Mouse (Mus musculus): ENCODE results near the gene Sik2. TPM values are rescaled to one million over a fixed set of nuclear protein-coding genes. Genes with fewer than 3 reads are reported as not detected.

The Sik2 gene
- total and polyA plus RNA-seq, 2 experiments from 2014 or later, result 20.5 to 36.7 TPM

DNA sequence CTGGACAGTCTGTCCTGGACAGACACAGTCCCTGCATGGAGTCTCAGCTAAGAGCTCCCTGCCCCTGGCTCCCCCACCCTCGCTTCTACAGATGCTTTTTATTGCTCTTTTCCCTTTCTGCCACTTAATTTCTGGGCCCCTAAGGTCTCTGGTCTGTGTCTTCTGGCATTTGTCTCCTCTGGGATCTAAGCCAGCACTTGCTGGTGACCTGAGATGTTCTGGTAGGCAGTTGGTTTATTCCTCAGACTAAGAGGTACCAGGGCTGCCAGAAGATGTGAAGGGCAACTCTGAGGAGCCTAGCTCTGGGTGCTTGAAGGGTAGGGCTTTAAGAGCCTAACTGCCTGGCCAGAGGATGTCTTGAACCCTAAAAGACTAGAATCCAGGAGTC, 123.3 kb downstream of the Sik2 start:
- Histone ChIP-seq H3K4me3 (ENCODE audit: low read depth, low read length) (no peak overlapping the region), H3K9ac (no peak overlapping the region), H3K4me1 (ENCODE audit: insufficient read depth) (no peaks in the 10 kb centered on the region), H3K9me3 (ENCODE audit: low read length) (no peaks in the 10 kb centered on the region), H3K4me2 (ENCODE audit: low read depth) (no peak overlapping the region), H3K27me3 (ENCODE audit: insufficient read depth, low read length) (no peaks in the 10 kb centered on the region), H3K36me3 (ENCODE audit: insufficient read depth) (peaks cover 8% of the 10 kb centered on the region; the same call in 1 of the 2 replicates), H3K27ac (ENCODE audit: low read depth, low read length) (0 out of 2 replicates have a peak overlapping the region, but pooled peaks have one; percentile 36)
- ATAC-seq (no peak), DNase-seq (no peak)
- 67% methylated on average over 1 of the region's 1 CpGs for WGBS
- TF ChIP-seq CTCF (IDR thresholded peaks at IDR 0.05; ENCODE audit: low read depth), result no peak

DNA sequence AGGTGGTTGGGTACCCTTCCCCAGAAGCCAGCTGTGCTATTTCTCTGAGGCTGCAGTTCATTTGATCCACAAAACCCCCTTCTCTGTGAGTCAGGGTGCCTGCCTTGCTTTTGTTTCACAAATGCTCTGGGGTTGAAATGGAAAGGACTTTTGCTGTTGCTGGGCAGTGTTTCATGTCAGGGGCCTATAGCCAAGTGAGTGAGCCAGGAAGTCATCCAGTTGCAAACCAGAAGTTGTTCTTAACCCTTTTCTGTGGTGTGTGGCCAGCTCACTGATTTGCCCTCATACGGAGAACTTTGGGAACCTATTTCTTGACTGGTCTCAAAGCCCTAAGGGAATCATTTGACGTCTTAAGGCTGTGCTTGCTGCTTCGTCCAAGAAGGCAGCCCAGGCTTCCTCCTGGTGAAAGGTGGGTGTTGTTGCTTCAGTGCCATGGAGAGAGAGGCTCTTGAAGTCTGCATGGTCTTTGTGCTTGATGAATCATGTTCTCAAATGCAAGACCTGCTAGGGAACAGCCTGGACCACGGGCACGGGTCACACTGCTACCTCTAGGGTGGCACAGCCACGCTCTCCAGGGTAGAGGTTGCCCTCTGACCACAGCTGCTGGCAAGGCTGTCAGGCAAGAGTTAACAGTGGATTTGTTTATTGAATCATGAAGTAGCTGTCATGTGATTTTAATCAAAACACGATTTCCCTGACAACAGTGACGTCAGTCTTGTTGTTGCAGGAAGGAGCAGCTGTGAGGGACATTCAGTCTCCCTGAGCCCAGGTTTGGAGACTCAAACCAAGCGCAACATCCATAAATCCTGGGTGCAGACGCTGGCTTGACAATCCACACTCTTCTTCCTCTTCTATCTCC, 123.9 kb downstream of the Sik2 start:
- ATAC-seq (peak; percentile 58; the same call in 1 of the 2 replicates), DNase-seq (peak; percentile 50)
- H3K4me3 ChIP-seq (ENCODE audit: low read depth, low read length), result no peak overlapping the region
- TF ChIP-seq CTCF (IDR thresholded peaks at IDR 0.05; ENCODE audit: low read depth), result no peak
- H3K4me2 ChIP-seq (ENCODE audit: low read depth), result no peak overlapping the region
- no peaks in the 10 kb centered on the region for H3K9me3 ChIP-seq (ENCODE audit: low read length)
- no peaks in the 10 kb centered on the region for H3K4me1 ChIP-seq (ENCODE audit: insufficient read depth)
- no peak overlapping the region for H3K9ac ChIP-seq
- peak overlapping the region; percentile 36; the same call in 1 of the 2 replicates for H3K27ac ChIP-seq (ENCODE audit: low read depth, low read length)
- H3K27me3 ChIP-seq (ENCODE audit: insufficient read depth, low read length), result no peaks in the 10 kb centered on the region
- 59% methylated on average over 10 of the region's 10 CpGs for WGBS
- peaks cover 10% of the 10 kb centered on the region for H3K36me3 ChIP-seq (ENCODE audit: insufficient read depth)

DNA sequence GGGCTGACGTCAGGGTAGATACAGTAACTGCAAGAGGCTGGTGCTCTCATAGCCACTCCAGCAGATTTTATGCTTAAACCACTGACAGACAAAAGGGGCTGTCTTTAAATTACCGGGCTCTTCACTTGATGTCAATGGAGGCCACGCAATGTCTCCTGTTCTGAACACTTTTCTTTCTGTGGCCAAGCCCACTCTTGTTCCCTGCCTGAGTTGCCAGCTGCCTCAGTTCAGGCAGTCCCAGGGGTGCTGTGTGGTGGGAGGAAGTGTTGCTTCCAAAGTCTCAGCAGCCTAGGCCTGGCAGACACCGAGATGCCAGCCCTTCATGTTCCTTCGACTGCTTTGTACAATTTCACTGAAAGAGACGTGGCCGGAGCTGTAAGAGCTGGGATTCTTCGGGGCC, 124.8 kb downstream of the Sik2 start:
- Histone ChIP-seq H3K4me2 (ENCODE audit: low read depth) (no peak overlapping the region), H3K36me3 (ENCODE audit: insufficient read depth) (peaks cover 18% of the 10 kb centered on the region), H3K9me3 (ENCODE audit: low read length) (no peaks in the 10 kb centered on the region), H3K27ac (ENCODE audit: low read depth, low read length) (no peak overlapping the region), H3K27me3 (ENCODE audit: insufficient read depth, low read length) (no peaks in the 10 kb centered on the region), H3K4me1 (ENCODE audit: insufficient read depth) (no peaks in the 10 kb centered on the region), H3K4me3 (ENCODE audit: low read depth, low read length) (no peak overlapping the region), H3K9ac (no peak overlapping the region)
- 73% methylated on average over 8 of the region's 8 CpGs for WGBS
- ATAC-seq (no peak), DNase-seq (no peak)
- TF ChIP-seq CTCF (IDR thresholded peaks at IDR 0.05; ENCODE audit: low read depth), result no peak

DNA sequence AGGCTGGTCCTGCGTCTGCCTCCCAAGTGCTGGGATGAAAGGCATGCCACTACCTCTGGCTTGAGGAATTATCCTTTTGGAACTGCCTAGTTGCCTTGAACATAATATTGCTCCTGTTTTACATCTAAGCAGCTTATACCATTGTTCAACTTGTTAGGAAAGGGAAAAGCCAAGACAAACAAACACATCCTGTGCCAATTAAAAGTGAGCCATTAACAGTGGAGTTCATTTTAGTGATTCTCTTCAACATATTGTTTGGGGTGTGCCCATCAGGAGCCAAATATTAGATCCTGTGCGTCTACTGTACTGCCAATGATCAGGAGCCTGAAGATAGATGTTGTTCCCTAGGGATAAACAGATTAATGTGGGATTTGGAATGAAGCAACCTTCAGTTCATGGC, 126.7 kb downstream of the Sik2 start:
- ATAC-seq, result no peak
- no peak for DNase-seq

DNA sequence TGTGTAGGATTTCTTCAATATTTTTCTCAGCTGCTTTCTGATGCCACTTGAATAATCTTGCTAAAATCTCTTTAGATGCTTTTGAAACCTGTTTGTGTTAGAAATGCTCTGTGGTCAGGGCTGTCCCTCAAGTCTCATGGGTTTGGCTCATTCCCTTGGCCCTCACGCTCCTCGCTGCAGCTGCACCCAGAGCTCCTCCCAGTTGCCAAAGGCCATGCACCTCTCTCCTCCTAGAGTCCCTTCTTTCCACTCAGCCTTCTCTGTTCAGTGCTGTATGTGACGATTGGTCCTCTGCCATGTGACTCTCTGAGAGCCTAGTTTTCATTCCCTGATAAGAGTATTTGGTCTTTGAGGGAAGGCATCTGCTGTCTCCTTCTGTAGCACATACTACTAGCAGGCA, 131.4 kb downstream of the Sik2 start:
- no peak for TF ChIP-seq CTCF (IDR thresholded peaks at IDR 0.05; ENCODE audit: low read depth)
- Histone ChIP-seq H3K4me2 (ENCODE audit: low read depth) (no peak overlapping the region), H3K4me1 (ENCODE audit: insufficient read depth) (no peaks in the 10 kb centered on the region), H3K4me3 (ENCODE audit: low read depth, low read length) (no peak overlapping the region), H3K27ac (ENCODE audit: low read depth, low read length) (no peak overlapping the region), H3K36me3 (ENCODE audit: insufficient read depth) (peaks cover 49% of the 10 kb centered on the region), H3K9me3 (ENCODE audit: low read length) (no peaks in the 10 kb centered on the region), H3K27me3 (ENCODE audit: insufficient read depth, low read length) (no peaks in the 10 kb centered on the region), H3K9ac (no peak overlapping the region)
- ATAC-seq (no peak), DNase-seq (no peak)
- WGBS, result 79% methylated on average over 3 of the region's 3 CpGs

More for the DNA sequence above, 126.7 kb downstream of the Sik2 start:
- H3K27me3 ChIP-seq (ENCODE audit: insufficient read depth, low read length), result no peaks in the 10 kb centered on the region
- no peak for TF ChIP-seq CTCF (IDR thresholded peaks at IDR 0.05; ENCODE audit: low read depth)
- no peak overlapping the region for H3K9ac ChIP-seq
- H3K4me3 ChIP-seq (ENCODE audit: low read depth, low read length), result no peak overlapping the region
- peaks cover 27% of the 10 kb centered on the region for H3K36me3 ChIP-seq (ENCODE audit: insufficient read depth)
- WGBS, result 84% methylated on average over 2 of the region's 2 CpGs
- H3K4me1 ChIP-seq (ENCODE audit: insufficient read depth), result no peaks in the 10 kb centered on the region
- no peak overlapping the region for H3K27ac ChIP-seq (ENCODE audit: low read depth, low read length)
- H3K4me2 ChIP-seq (ENCODE audit: low read depth), result no peak overlapping the region
- no peaks in the 10 kb centered on the region for H3K9me3 ChIP-seq (ENCODE audit: low read length)

DNA sequence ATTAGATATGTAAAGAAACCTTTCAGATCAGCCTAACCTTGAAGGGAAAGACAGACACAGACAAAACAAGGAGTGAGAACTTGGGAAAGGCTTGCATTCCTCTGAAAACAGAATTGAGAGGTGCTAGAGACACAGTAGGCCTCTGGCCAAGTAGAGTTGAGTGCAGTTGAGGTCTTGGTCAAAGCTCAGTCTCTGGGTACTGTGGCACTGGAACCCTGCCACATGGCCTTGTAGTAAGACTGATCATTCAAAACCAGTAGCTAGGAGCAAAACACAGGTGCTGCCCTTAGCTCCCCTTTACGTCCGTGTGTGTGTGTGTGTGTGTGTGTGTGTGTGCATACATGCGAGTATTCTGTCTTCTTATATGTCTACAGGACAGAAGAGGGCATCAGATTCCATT, 132.6 kb downstream of the Sik2 start:
- Histone ChIP-seq H3K27ac (ENCODE audit: low read depth, low read length) (no peak overlapping the region), H3K4me2 (ENCODE audit: low read depth) (no peak overlapping the region), H3K36me3 (ENCODE audit: insufficient read depth) (peaks cover 46% of the 10 kb centered on the region), H3K9ac (no peak overlapping the region), H3K9me3 (ENCODE audit: low read length) (no peaks in the 10 kb centered on the region), H3K4me1 (ENCODE audit: insufficient read depth) (no peaks in the 10 kb centered on the region), H3K27me3 (ENCODE audit: insufficient read depth, low read length) (no peaks in the 10 kb centered on the region), H3K4me3 (ENCODE audit: low read depth, low read length) (no peak overlapping the region)
- DNase-seq, result no peak
- 91% methylated on average over 3 of the region's 3 CpGs for WGBS
- TF ChIP-seq CTCF (IDR thresholded peaks at IDR 0.05; ENCODE audit: low read depth), result no peak
- ATAC-seq, result no peak

DNA sequence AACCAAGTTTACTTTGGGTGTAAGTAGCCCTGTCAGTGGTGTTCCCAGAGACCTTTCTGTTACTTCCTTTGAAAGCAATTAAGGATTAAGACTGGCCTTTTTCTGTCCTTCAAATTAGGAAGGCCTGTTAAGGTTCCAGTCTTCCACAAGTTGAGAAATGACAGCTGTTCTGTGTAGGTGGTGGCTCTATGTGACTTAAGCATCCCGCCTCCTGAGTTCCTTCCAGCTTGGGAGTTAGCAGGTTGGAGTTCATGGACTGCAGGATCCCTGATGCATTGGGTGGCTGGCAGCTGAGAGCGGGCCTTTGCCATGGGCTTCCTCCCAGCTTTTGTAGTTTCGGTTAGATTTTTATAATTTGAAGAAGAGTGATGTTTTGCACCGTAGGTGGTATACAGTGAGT, 133.4 kb downstream of the Sik2 start:
- DNase-seq, result no peak
- H3K27me3 ChIP-seq (ENCODE audit: insufficient read depth, low read length), result no peaks in the 10 kb centered on the region
- WGBS, result 95% methylated on average over 4 of the region's 4 CpGs
- no peak overlapping the region for H3K9ac ChIP-seq
- TF ChIP-seq CTCF (IDR thresholded peaks at IDR 0.05; ENCODE audit: low read depth), result no peak
- peaks cover 52% of the 10 kb centered on the region for H3K36me3 ChIP-seq (ENCODE audit: insufficient read depth)
- no peak overlapping the region for H3K27ac ChIP-seq (ENCODE audit: low read depth, low read length)
- no peaks in the 10 kb centered on the region for H3K9me3 ChIP-seq (ENCODE audit: low read length)
- ATAC-seq, result no peak
- no peaks in the 10 kb centered on the region for H3K4me1 ChIP-seq (ENCODE audit: insufficient read depth)
- no peak overlapping the region for H3K4me2 ChIP-seq (ENCODE audit: low read depth)
- no peak overlapping the region for H3K4me3 ChIP-seq (ENCODE audit: low read depth, low read length)
